Mouse (Mus musculus) embryonic fibroblast, embryonic 13.5 days (primary cell): ENCODE data around the gene Cybrd1.

Source experiments
- CTCF ChIP-seq: IDR thresholded peaks from 2 replicates; pipeline ENCODE4 v1.5.1; 2011; ENCODE audit warnings: mild to moderate bottlenecking, control low read depth, low read length, moderate library complexity, borderline replicate concordance; ENCODE audit not compliant: insufficient read depth
- POLR2A ChIP-seq: IDR thresholded peaks from 2 replicates; pipeline ENCODE4 v1.6.1; 2011; ENCODE audit warnings: low read depth, mild to moderate bottlenecking, control low read depth, low read length, moderate library complexity

- no peak for TF ChIP-seq CTCF
- no peak for TF ChIP-seq POLR2A
These were observed 40.2 kb downstream of the Cybrd1 start for GRCm38 (mm10) chr2:71157881-71158280.
